Mouse (Mus musculus) MEL (cell line): Measurements from ENCODE around the gene Scrn3. TPM values are rescaled to one million over a fixed set of nuclear protein-coding genes. Genes with fewer than 3 reads are reported as not detected.

Source experiments
- DNase-seq: peaks from one replicate; pipeline ENCODE4 v3.0.0; 2011; ENCODE audit warnings: low read depth, low spot score
- H3K27ac ChIP-seq: 2 replicates; pipeline ENCODE4 v1.5.1; 2012; ENCODE audit warnings: low read depth, mild to moderate bottlenecking, control low read depth, low read length, moderate library complexity; ENCODE audit not compliant: control insufficient read depth
- H3K27me3 ChIP-seq, 2 experiments: fragments of 150-350 bp in 1 of 2; sonication (generic) in 1 of 2; 2 replicates each; pipeline ENCODE4 v1.6.1; 2012; ENCODE audit warnings: low read length in 2 of 2, mild to moderate bottlenecking in 2 of 2, improper control_type of control experiment in 1 of 2, moderate library complexity in 1 of 2; ENCODE audit not compliant: insufficient read depth in 2 of 2, control insufficient read depth in 1 of 2
- H3K36me3 ChIP-seq, 2 experiments: 2 replicates each; pipeline ENCODE4 v1.6.1; 2012 to 2014; ENCODE audit warnings: low read length in 2 of 2, improper control_type of control experiment in 1 of 2, inconsistent platforms in 1 of 2, mild to moderate bottlenecking in 1 of 2; ENCODE audit not compliant: insufficient read depth in 2 of 2, control insufficient read depth in 1 of 2
- H3K4me1 ChIP-seq, 2 experiments: fragments of 150-350 bp in 1 of 2; sonication (generic) in 1 of 2; 2 replicates each; pipeline ENCODE4 v1.6.1; 2012; ENCODE audit warnings: low read length in 2 of 2, improper control_type of control experiment in 1 of 2, mild to moderate bottlenecking in 1 of 2; ENCODE audit not compliant: insufficient read depth in 2 of 2, control insufficient read depth in 1 of 2
- H3K4me3 ChIP-seq, 2 experiments: fragments of 150-350 bp in 1 of 2; sonication (generic) in 1 of 2; 2 replicates each; pipeline ENCODE4 v1.5.1; 2012; ENCODE audit warnings: low read depth in 2 of 2, low read length in 2 of 2, mild to moderate bottlenecking in 2 of 2, moderate library complexity in 2 of 2, control low read depth in 1 of 2, improper control_type of control experiment in 1 of 2; ENCODE audit not compliant: control insufficient read depth in 1 of 2, insufficient read depth in 1 of 2
- H3K79me2 ChIP-seq: 2 replicates; pipeline ENCODE4 v1.6.1; 2012; ENCODE audit warnings: mild to moderate bottlenecking, low read length, moderate library complexity; ENCODE audit not compliant: control insufficient read depth, poor library complexity, insufficient read depth
- H3K9ac ChIP-seq: 2 replicates; pipeline ENCODE4 v1.6.1; 2012; ENCODE audit warnings: low read depth, mild to moderate bottlenecking, control low read depth, low read length, moderate library complexity; ENCODE audit not compliant: control insufficient read depth, poor library complexity, severe bottlenecking
- H3K9me3 ChIP-seq: fragments of 150-350 bp; sonication (generic); replicated peaks from 2 replicates; pipeline ENCODE4 v1.6.1; 2012; ENCODE audit warnings: mild to moderate bottlenecking, low read length, improper control_type of control experiment, moderate library complexity; ENCODE audit not compliant: insufficient read depth
- BHLHE40 ChIP-seq: IDR thresholded peaks from 2 replicates; pipeline ENCODE4 v1.6.1; 2012; ENCODE audit warnings: low read depth, mild to moderate bottlenecking, inconsistent platforms, low read length, improper control_type of control experiment, borderline replicate concordance
- CHD1 ChIP-seq: IDR thresholded peaks from 2 replicates; pipeline ENCODE4 v1.6.1; 2012; ENCODE audit warnings: low read depth, mild to moderate bottlenecking, inconsistent platforms, low read length, improper control_type of control experiment
- CHD2 ChIP-seq: IDR thresholded peaks from 2 replicates; pipeline ENCODE4 v1.6.1; 2011; ENCODE audit warnings: low read length, improper control_type of control experiment
- E2F4 ChIP-seq: IDR thresholded peaks from 2 replicates; pipeline ENCODE4 v1.6.1; 2011; ENCODE audit warnings: low read depth, low read length, improper control_type of control experiment, borderline replicate concordance
- EP300 ChIP-seq, 2 experiments: IDR thresholded peaks; 2 replicates each; pipeline ENCODE4 v1.6.1; 2011; ENCODE audit warnings: improper control_type of control experiment in 2 of 2, low read length in 2 of 2, low read depth in 1 of 2, mild to moderate bottlenecking in 1 of 2
- GABPA ChIP-seq: IDR thresholded peaks from 2 replicates; pipeline ENCODE4 v1.6.1; 2012; ENCODE audit warnings: low read depth, mild to moderate bottlenecking, inconsistent platforms, low read length, improper control_type of control experiment, moderate library complexity
- GATA1 ChIP-seq: IDR thresholded peaks from 2 replicates; pipeline ENCODE4 v1.6.1; 2011; ENCODE audit warnings: low read depth, low read length, improper control_type of control experiment
- JUND ChIP-seq: IDR thresholded peaks from 2 replicates; pipeline ENCODE4 v1.6.1; 2011; ENCODE audit warnings: low read depth, mild to moderate bottlenecking, improper control_type of control experiment, low read length
- MAFK ChIP-seq: IDR thresholded peaks from 2 replicates; pipeline ENCODE4 v1.6.1; 2011; ENCODE audit warnings: low read depth, mild to moderate bottlenecking, low read length, improper control_type of control experiment, borderline replicate concordance
- MAZ ChIP-seq: IDR thresholded peaks from 2 replicates; pipeline ENCODE4 v1.6.1; 2012; ENCODE audit warnings: low read depth, mild to moderate bottlenecking, inconsistent platforms, low read length, improper control_type of control experiment
- MYC ChIP-seq: IDR thresholded peaks from 2 replicates; pipeline ENCODE4 v1.6.1; 2011; ENCODE audit warnings: low read depth, mild to moderate bottlenecking, low read length, improper control_type of control experiment, moderate library complexity
- POLR2A ChIP-seq, 2 experiments: IDR thresholded peaks; 2 replicates each; pipeline ENCODE4 v1.6.1; 2011 to 2012; ENCODE audit warnings: low read length in 2 of 2, mild to moderate bottlenecking in 2 of 2, control low read depth in 1 of 2, improper control_type of control experiment in 1 of 2, low read depth in 1 of 2, moderate library complexity in 1 of 2; ENCODE audit not compliant: control insufficient read depth in 1 of 2, insufficient read depth in 1 of 2, poor library complexity in 1 of 2
- POLR2AphosphoS2 ChIP-seq: IDR thresholded peaks from 2 replicates; pipeline ENCODE4 v1.6.1; 2011; ENCODE audit warnings: low read length, improper control_type of control experiment
- POLR2AphosphoS5 ChIP-seq: IDR thresholded peaks from 2 replicates; pipeline ENCODE4 v1.6.1; 2012; ENCODE audit warnings: low read depth, borderline replicate concordance, mild to moderate bottlenecking, inconsistent platforms, low read length, moderate library complexity, mixed read lengths
- RAD21 ChIP-seq: IDR thresholded peaks from 2 replicates; pipeline ENCODE4 v1.6.1; 2011; ENCODE audit warnings: mild to moderate bottlenecking, low read depth, low read length, improper control_type of control experiment
- SIN3A ChIP-seq: IDR thresholded peaks from 2 replicates; pipeline ENCODE4 v1.6.1; 2012; ENCODE audit warnings: low read length, improper control_type of control experiment, inconsistent platforms
- USF1 ChIP-seq: IDR thresholded peaks from 2 replicates; pipeline ENCODE4 v1.6.1; 2014; ENCODE audit warnings: low read depth, mild to moderate bottlenecking, inconsistent platforms, low read length, improper control_type of control experiment, moderate library complexity
- ZC3H11A ChIP-seq: IDR thresholded peaks from 2 replicates; pipeline ENCODE4 v1.6.1; 2012; ENCODE audit warnings: low read depth, mild to moderate bottlenecking, inconsistent platforms, low read length, improper control_type of control experiment
- ZNF384 ChIP-seq: IDR thresholded peaks from 2 replicates; pipeline ENCODE4 v1.6.1; 2012; ENCODE audit warnings: low read depth, mild to moderate bottlenecking, inconsistent platforms, low read length, improper control_type of control experiment
- polyA plus RNA-seq, 2 experiments: library from polyadenylated mRNA; stranded (reverse) in 1 of 2; unstranded in 1 of 2; fragments of >175 nt in 1 of 2; fragments of >200 nt in 1 of 2; gene quantifications; 2 replicates each; pipeline versions ENCODE4 v1.2.1 to v1.2.4; 2012; ENCODE audit warnings: low replicate concordance in 2 of 2, low read depth in 1 of 2; ENCODE audit not compliant: insufficient read length in 2 of 2, insufficient read depth in 1 of 2, missing spikeins in 1 of 2
- total RNA-seq: library from RNA; depleted of rRNA; stranded (reverse); fragments of 300-350 nt; gene quantifications from 2 replicates; pipeline ENCODE4 v1.2.3, GENCODE M21; 2012

Gene Scrn3
- total and polyA plus RNA-seq, 3 experiments, result 3.2 to 7.7 TPM; not detected in 1

DNA sequence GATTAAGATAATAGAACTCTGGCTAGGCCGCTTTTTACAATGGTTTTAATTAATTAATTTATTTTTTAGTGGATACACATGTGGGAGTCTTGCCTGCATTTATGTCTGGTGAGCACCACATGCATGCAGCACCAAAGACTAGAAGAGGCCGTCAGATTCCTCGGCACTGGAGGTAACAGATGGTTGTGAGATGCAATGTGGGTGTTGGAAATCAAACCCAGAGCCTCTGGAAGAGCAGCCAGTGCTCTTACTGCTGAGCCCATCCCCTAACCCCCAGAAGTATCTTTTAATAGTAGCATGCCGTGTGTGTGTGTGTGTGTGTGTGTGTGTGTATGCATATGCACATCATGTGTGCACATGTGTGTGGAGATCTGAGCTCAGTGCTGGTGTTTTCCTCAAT lies 32.8 kb downstream of the Scrn3 start:
- Histone ChIP-seq H3K9ac (no peak overlapping the region), H3K79me2 (no peaks in the 10 kb centered on the region), H3K36me3 (no peaks in the 10 kb centered on the region), H3K4me1 (no peaks in the 10 kb centered on the region), H3K27me3 (no peaks in the 10 kb centered on the region), H3K9me3 (no peaks in the 10 kb centered on the region), H3K4me3 (no peak overlapping the region), H3K27ac (no peak overlapping the region)
- no peak for DNase-seq
- TF ChIP-seq JUND (no peak), BHLHE40 (no peak), MYC (no peak), RAD21 (no peak), GATA1 (no peak), POLR2AphosphoS2 (no peak), MAFK (no peak), ZNF384 (no peak), POLR2AphosphoS5 (no peak), USF1 (no peak), ZC3H11A (no peak), MAZ (no peak), SIN3A (no peak)

DNA sequence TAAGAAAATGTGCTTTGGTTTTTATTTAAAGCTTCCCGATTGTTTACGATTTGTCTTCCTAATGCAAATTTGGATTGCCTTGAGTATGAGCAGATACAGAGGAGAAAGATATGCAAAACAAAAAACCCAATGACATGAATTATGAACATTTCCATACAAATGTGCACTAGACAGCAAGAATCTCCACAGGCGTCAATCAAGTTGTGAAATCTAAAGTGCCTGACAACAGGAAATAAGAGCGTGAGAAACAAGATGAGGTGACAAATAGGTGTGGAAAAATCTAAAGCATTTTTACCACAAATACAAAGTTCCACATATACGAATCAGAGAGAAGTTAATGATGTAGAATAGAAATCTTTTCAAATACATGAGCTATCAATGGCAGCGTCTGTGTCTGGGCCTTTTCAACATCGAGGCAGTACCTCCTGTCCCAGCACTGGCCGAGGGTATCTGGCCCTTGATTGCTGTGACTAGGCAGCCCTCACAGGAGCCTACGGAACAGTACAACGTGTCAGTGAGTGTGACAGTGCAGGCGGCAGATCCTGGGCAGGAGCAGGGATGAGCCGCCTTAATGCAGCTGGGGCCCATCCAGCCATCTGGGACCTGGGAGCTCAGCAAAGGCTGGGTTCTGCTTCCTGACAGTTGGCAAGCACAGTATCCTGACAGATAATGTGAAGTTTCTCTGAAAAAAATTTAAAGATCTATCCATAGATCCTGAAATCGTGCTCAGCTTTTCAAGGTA lies 34.1 kb downstream of the Scrn3 start:
- Histone ChIP-seq H3K9me3 (no peaks in the 10 kb centered on the region), H3K27ac (no peak overlapping the region), H3K27me3 (no peaks in the 10 kb centered on the region), H3K36me3 (no peaks in the 10 kb centered on the region), H3K4me3 (no peak overlapping the region), H3K79me2 (no peaks in the 10 kb centered on the region), H3K9ac (no peak overlapping the region), H3K4me1 (no peaks in the 10 kb centered on the region)
- DNase-seq, result no peak
- no peak for TF ChIP-seq POLR2A (IDR thresholded peaks at IDR 0.05; ENCODE audit: control insufficient read depth in 1 of 2, insufficient read depth in 1 of 2, low read depth in 1 of 2, low read length in 2 of 2, poor library complexity in 1 of 2)
- no peak for TF ChIP-seq CHD2
- TF ChIP-seq CHD1, result no peak
- TF ChIP-seq MAFK, result no peak
- TF ChIP-seq E2F4, result no peak
- no peak for TF ChIP-seq GABPA
- TF ChIP-seq BHLHE40, result no peak
- TF ChIP-seq EP300 (IDR thresholded peaks at IDR 0.05; ENCODE audit: low read depth in 1 of 2, low read length in 2 of 2), result no peak
